Mouse (Mus musculus) spleen, adult 2 months (tissue): Measurements from ENCODE around the gene Pan3. TPM values are rescaled to one million over a fixed set of nuclear protein-coding genes. Genes with fewer than 3 reads are reported as not detected.

ENCODE experiments used
- DNase-seq, 2 experiments: peaks; one replicate each; pipeline versions ENCODE4 v3.0.0 to v3.0.0-alpha.2; 2012 to 2021; ENCODE audit warnings: low spot score in 2 of 2, low read depth in 1 of 2
- H3K27ac ChIP-seq: fragments of 200-500 bp; 2 replicates; pipeline ENCODE4 v1.5.1; 2012; ENCODE audit warnings: low read length, inconsistent platforms; ENCODE audit not compliant: insufficient read depth
- H3K27me3 ChIP-seq: fragments of 200-500 bp; 2 replicates; pipeline ENCODE4 v1.6.1; 2012; ENCODE audit warnings: mild to moderate bottlenecking, moderate library complexity, low read length, inconsistent platforms; ENCODE audit not compliant: control insufficient read depth, insufficient read depth
- H3K36me3 ChIP-seq: fragments of 200-500 bp; 2 replicates; pipeline ENCODE4 v1.6.1; 2012; ENCODE audit warnings: mild to moderate bottlenecking, low read length, inconsistent platforms; ENCODE audit not compliant: control insufficient read depth, insufficient read depth
- H3K4me1 ChIP-seq: fragments of 200-500 bp; 2 replicates; pipeline ENCODE4 v1.6.1; 2011; ENCODE audit warnings: inconsistent platforms; ENCODE audit not compliant: control insufficient read depth, insufficient read depth, insufficient read length
- H3K4me3 ChIP-seq: fragments of 200-500 bp; 2 replicates; pipeline ENCODE4 v1.5.1; 2011; ENCODE audit warnings: mild to moderate bottlenecking, inconsistent platforms; ENCODE audit not compliant: insufficient read depth, insufficient read length; ENCODE audit errors: extremely low read depth
- CTCF ChIP-seq: fragments of 200-500 bp; IDR thresholded peaks from 2 replicates; pipeline ENCODE4 v1.5.1; 2011; ENCODE audit warnings: mild to moderate bottlenecking, inconsistent platforms; ENCODE audit not compliant: insufficient read depth, insufficient read length, insufficient replicate concordance; ENCODE audit errors: extremely low read depth
- POLR2A ChIP-seq: fragments of 200-500 bp; IDR thresholded peaks from 2 replicates; pipeline ENCODE4 v1.6.1; 2011; ENCODE audit warnings: low read depth, low read length, inconsistent platforms
- WGBS: fragments of 180-500 bp; shearing (Covaris S2); methylation state at CpG from one replicate; pipeline ENCODE4 v1.1.7; 2018; 5-methylcytosine and 5-hydroxymethylcytosine counted together
- polyA plus RNA-seq: library from polyadenylated mRNA; depleted of rRNA; stranded (reverse); fragments of >200 nt; gene quantifications from 2 replicates; pipeline ENCODE4 v1.2.3, GENCODE M21; 2012

Gene Pan3
- polyA plus RNA-seq, 1 experiment = 37.7 TPM

- Histone ChIP-seq H3K4me3 (no peak overlapping the region), H3K4me1 (no peaks in the 10 kb centered on the region), H3K27ac (no peak overlapping the region), H3K27me3 (no peaks in the 10 kb centered on the region), H3K36me3 (peaks cover 13% of the 10 kb centered on the region)
- DNase-seq = no peak
- TF ChIP-seq POLR2A = no peak
- TF ChIP-seq CTCF = no peak
- WGBS = 79% methylated on average over 8 of the region's 8 CpGs
Measured at GRCm38 (mm10) chr5:147493685-147494084, 63.7 kb downstream of the Pan3 start.

GRCm38 (mm10) chr5:147494388-147494787 is 64.4 kb downstream of the Pan3 start:
- WGBS = 62% methylated on average over 4 of the region's 4 CpGs
- Histone ChIP-seq H3K4me1 (no peaks in the 10 kb centered on the region), H3K4me3 (no peak overlapping the region), H3K36me3 (peaks cover 10% of the 10 kb centered on the region), H3K27me3 (no peaks in the 10 kb centered on the region), H3K27ac (no peak overlapping the region)
- no peak for DNase-seq
- TF ChIP-seq CTCF (no peak), POLR2A (no peak)

GRCm38 (mm10) chr5:147494791-147495376 is 64.9 kb downstream of the Pan3 start:
- no peak overlapping the region for H3K4me3 ChIP-seq
- H3K27me3 ChIP-seq = no peaks in the 10 kb centered on the region
- no peak for DNase-seq
- no peak overlapping the region for H3K27ac ChIP-seq
- H3K4me1 ChIP-seq = no peaks in the 10 kb centered on the region
- TF ChIP-seq CTCF = no peak
- no peak for TF ChIP-seq POLR2A
- 79% methylated on average over 10 of the region's 10 CpGs for WGBS
- peaks cover 10% of the 10 kb centered on the region for H3K36me3 ChIP-seq

GRCm38 (mm10) chr5:147495961-147496360 is 66.0 kb downstream of the Pan3 start:
- no peak for TF ChIP-seq POLR2A
- TF ChIP-seq CTCF = no peak
- DNase-seq = no peak
- no peaks in the 10 kb centered on the region for H3K27me3 ChIP-seq
- 91% methylated on average over 2 of the region's 2 CpGs for WGBS
- H3K4me1 ChIP-seq = no peaks in the 10 kb centered on the region
- peaks cover 9% of the 10 kb centered on the region for H3K36me3 ChIP-seq
- H3K27ac ChIP-seq = no peak overlapping the region
- no peak overlapping the region for H3K4me3 ChIP-seq

- H3K36me3 ChIP-seq = peaks cover 9% of the 10 kb centered on the region
Measured at GRCm38 (mm10) chr5:147496921-147497320, 67.0 kb downstream of the Pan3 start.

GRCm38 (mm10) chr5:147497714-147498113 is 67.8 kb downstream of the Pan3 start:
- Histone ChIP-seq H3K4me1 (no peaks in the 10 kb centered on the region), H3K36me3 (peaks cover 5% of the 10 kb centered on the region), H3K27me3 (no peaks in the 10 kb centered on the region), H3K4me3 (no peak overlapping the region), H3K27ac (no peak overlapping the region)
- DNase-seq = no peak
- WGBS = 40% methylated on average over 3 of the region's 3 CpGs
- TF ChIP-seq CTCF = no peak
- TF ChIP-seq POLR2A = no peak

More at GRCm38 (mm10) chr5:147496921-147497320, 67.0 kb downstream of the Pan3 start:
- DNase-seq = no peak
- WGBS = 85% methylated on average over 4 of the region's 4 CpGs
- Histone ChIP-seq H3K4me1 (no peaks in the 10 kb centered on the region), H3K27me3 (no peaks in the 10 kb centered on the region), H3K27ac (no peak overlapping the region), H3K4me3 (no peak overlapping the region)
- TF ChIP-seq CTCF = no peak
- no peak for TF ChIP-seq POLR2A

- Histone ChIP-seq H3K27ac (no peak overlapping the region), H3K4me1 (no peaks in the 10 kb centered on the region), H3K36me3 (peaks cover 7% of the 10 kb centered on the region), H3K27me3 (no peaks in the 10 kb centered on the region), H3K4me3 (no peak overlapping the region)
- DNase-seq = no peak
- WGBS = 90% methylated on average over 2 of the region's 2 CpGs
- TF ChIP-seq POLR2A (no peak), CTCF (no peak)
Measured at GRCm38 (mm10) chr5:147501456-147501998, 71.6 kb downstream of the Pan3 start.
